Mouse (Mus musculus) CH12.LX (cell line): ENCODE measurements at regions not wholly inside any gene's neighbourhood (a gene's known extent, or its start where the extent isn't known, plus 50 kb on each side); places are given as distances from the start of the nearest gene placed in this dataset.

ENCODE experiments used
- DNase-seq: peaks from one replicate; pipeline ENCODE4 v3.0.0-alpha.2; 2013; ENCODE audit errors: extremely low read depth
- H3K27ac ChIP-seq: 2 replicates; pipeline ENCODE4 v1.5.1; 2012; ENCODE audit warnings: low read depth, mild to moderate bottlenecking, control low read depth, moderate library complexity; ENCODE audit not compliant: insufficient read depth
- H3K27me3 ChIP-seq: replicated peaks from 2 replicates; pipeline ENCODE3; 2012; ENCODE audit warnings: inconsistent platforms
- H3K36me3 ChIP-seq, 2 experiments: replicated peaks in 1 of 2; 2 replicates each; pipeline versions ENCODE3 to v1.6.1; 2012; ENCODE audit warnings: inconsistent platforms in 1 of 2, low read length in 1 of 2, mild to moderate bottlenecking in 1 of 2, mixed read lengths in 1 of 2, moderate library complexity in 1 of 2; ENCODE audit not compliant: control insufficient read depth in 1 of 2, insufficient read depth in 1 of 2
- H3K4me1 ChIP-seq, 2 experiments: 2 replicates each; pipeline ENCODE4 v1.6.1; 2012; ENCODE audit warnings: inconsistent platforms in 1 of 2, moderate library complexity in 1 of 2; ENCODE audit not compliant: insufficient read depth in 2 of 2, control insufficient read depth in 1 of 2
- H3K4me2 ChIP-seq: 2 replicates; pipeline ENCODE4 v1.6.1; 2012; ENCODE audit warnings: low read depth, mild to moderate bottlenecking, control low read depth; ENCODE audit not compliant: poor library complexity, insufficient read depth, severe bottlenecking
- H3K4me3 ChIP-seq, 3 experiments: fragments of 150-350 bp in 1 of 3; sonication (generic) in 1 of 3; replicated peaks in 1 of 3; 2 replicates each; pipeline versions ENCODE3 to v1.5.1; 2011 to 2012; ENCODE audit warnings: low read depth in 2 of 3, low read length in 2 of 3, mild to moderate bottlenecking in 2 of 3, moderate library complexity in 2 of 3, control low read depth in 1 of 3, improper control_type of control experiment in 1 of 3, inconsistent platforms in 1 of 3, mixed read lengths in 1 of 3; ENCODE audit not compliant: poor library complexity in 1 of 3
- H3K79me2 ChIP-seq: replicated peaks from 2 replicates; pipeline ENCODE4 v1.6.1; 2012; ENCODE audit warnings: mild to moderate bottlenecking, moderate library complexity; ENCODE audit not compliant: control insufficient read depth, poor library complexity, insufficient read depth, severe bottlenecking; ENCODE audit errors: extremely low read depth
- H3K9ac ChIP-seq: 2 replicates; pipeline ENCODE4 v1.6.1; 2012; ENCODE audit warnings: low read depth, mild to moderate bottlenecking, control low read depth, moderate library complexity; ENCODE audit not compliant: insufficient read depth
- H3K9me3 ChIP-seq: replicated peaks from 2 replicates; pipeline ENCODE3; 2012; ENCODE audit warnings: low read length, inconsistent platforms, mixed read lengths
- CHD1 ChIP-seq: IDR thresholded peaks from 2 replicates; pipeline ENCODE4 v1.6.1; 2012; ENCODE audit warnings: low read depth, low read length, improper control_type of control experiment, inconsistent platforms
- CTCF ChIP-seq, 2 experiments: IDR thresholded peaks in 1 of 2; conservative IDR thresholded peaks in 1 of 2; 2 replicates each; pipeline ENCODE4 v1.5.1; 2011 to 2012; ENCODE audit warnings: low read depth in 2 of 2, low read length in 2 of 2, improper control_type of control experiment in 1 of 2, inconsistent platforms in 1 of 2, mild to moderate bottlenecking in 1 of 2, moderate library complexity in 1 of 2
- E2F4 ChIP-seq: IDR thresholded peaks from 2 replicates; pipeline ENCODE4 v1.6.1; 2011; ENCODE audit warnings: low read depth, low read length, improper control_type of control experiment; ENCODE audit not compliant: insufficient replicate concordance
- ELF1 ChIP-seq: IDR thresholded peaks from 2 replicates; pipeline ENCODE4 v1.6.1; 2014; ENCODE audit warnings: low read depth, mild to moderate bottlenecking, inconsistent platforms, low read length, improper control_type of control experiment
- EP300 ChIP-seq: IDR thresholded peaks from 2 replicates; pipeline ENCODE4 v1.6.1; 2011; ENCODE audit warnings: low read length, improper control_type of control experiment
- GABPA ChIP-seq: IDR thresholded peaks from 2 replicates; pipeline ENCODE4 v1.6.1; 2012; ENCODE audit warnings: low read depth, low read length, improper control_type of control experiment, inconsistent platforms; ENCODE audit not compliant: insufficient replicate concordance
- HCFC1 ChIP-seq: IDR thresholded peaks from 2 replicates; pipeline ENCODE4 v1.6.1; 2012; ENCODE audit warnings: low read depth, mild to moderate bottlenecking, inconsistent platforms, low read length, improper control_type of control experiment
- IRF4 ChIP-seq: IDR thresholded peaks from 2 replicates; pipeline ENCODE4 v1.6.1; 2014; ENCODE audit warnings: low read depth, mild to moderate bottlenecking, inconsistent platforms, low read length, improper control_type of control experiment
- JUN ChIP-seq: IDR thresholded peaks from 2 replicates; pipeline ENCODE4 v1.6.1; 2011; ENCODE audit warnings: low read depth, mild to moderate bottlenecking, low read length, improper control_type of control experiment, moderate library complexity; ENCODE audit not compliant: insufficient read depth
- MAZ ChIP-seq: IDR thresholded peaks from 2 replicates; pipeline ENCODE4 v1.6.1; 2012; ENCODE audit warnings: low read depth, mild to moderate bottlenecking, inconsistent platforms, low read length, improper control_type of control experiment, moderate library complexity
- MXI1 ChIP-seq: IDR thresholded peaks from 2 replicates; pipeline ENCODE4 v1.6.1; 2011; ENCODE audit warnings: mild to moderate bottlenecking, low read depth, low read length, improper control_type of control experiment
- MYC ChIP-seq: IDR thresholded peaks from 2 replicates; pipeline ENCODE4 v1.6.1; 2011; ENCODE audit warnings: low read depth, mild to moderate bottlenecking, improper control_type of control experiment, low read length
- POLR2A ChIP-seq: IDR thresholded peaks from 2 replicates; pipeline ENCODE4 v1.6.1; 2011; ENCODE audit warnings: low read depth, mild to moderate bottlenecking, improper control_type of control experiment, low read length
- POLR2AphosphoS2 ChIP-seq: IDR thresholded peaks from 2 replicates; pipeline ENCODE4 v1.6.1; 2011; ENCODE audit warnings: low read depth, low read length, improper control_type of control experiment
- SMC3 ChIP-seq: IDR thresholded peaks from 2 replicates; pipeline ENCODE4 v1.6.1; 2011; ENCODE audit warnings: low read depth, low read length, improper control_type of control experiment
- TBP ChIP-seq: conservative IDR thresholded peaks from 2 replicates; pipeline ENCODE4 v1.6.1; 2011; ENCODE audit warnings: low read depth, low read length, improper control_type of control experiment
- TCF12 ChIP-seq: IDR thresholded peaks from 2 replicates; pipeline ENCODE4 v1.6.1; 2014; ENCODE audit warnings: low read depth, mild to moderate bottlenecking, inconsistent platforms, low read length, improper control_type of control experiment
- USF1 ChIP-seq: IDR thresholded peaks from 2 replicates; pipeline ENCODE4 v1.6.1; 2014; ENCODE audit warnings: low read depth, mild to moderate bottlenecking, inconsistent platforms, low read length, improper control_type of control experiment
- ZC3H11A ChIP-seq: IDR thresholded peaks from 2 replicates; pipeline ENCODE4 v1.6.1; 2012; ENCODE audit warnings: low read depth, mild to moderate bottlenecking, inconsistent platforms, low read length, improper control_type of control experiment
- ZMIZ1 ChIP-seq: IDR thresholded peaks from 2 replicates; pipeline ENCODE4 v1.6.1; 2012; ENCODE audit warnings: low read depth, mild to moderate bottlenecking, inconsistent platforms, low read length, improper control_type of control experiment
- dilution Hi-C: fragments of 300-500 bp; cut with MboI; formaldehyde crosslinking; loops from 2 replicates; pipeline ENCODE4 v1.14.3; 2020; ENCODE audit warnings: low sequenced_read_pairs; ENCODE audit not compliant: extremely low pct_unique_long_range_greater_than_20kb, extremely low pct_ligation_motif_present
- in situ Hi-C: fragments of 300-500 bp; cut with MboI; formaldehyde crosslinking; loops from 3 replicates; pipeline ENCODE4 v1.14.3; 2019; ENCODE audit warnings: low sequenced_read_pairs, low pct_ligation_motif_present, low pct_unique_long_range_greater_than_20kb, mixed read lengths

GRCm38 (mm10) chr14:25166217-25166616 is 292.8 kb upstream of the Zmiz1 start:
- no peak for DNase-seq
- Histone ChIP-seq H3K4me3 (no peak overlapping the region), H3K9ac (no peak overlapping the region), H3K4me1 (no peaks in the 10 kb centered on the region), H3K27ac (no peak overlapping the region), H3K27me3 (peaks cover 11% of the 10 kb centered on the region), H3K79me2 (no peaks in the 10 kb centered on the region), H3K4me2 (no peak overlapping the region), H3K9me3 (no peaks in the 10 kb centered on the region), H3K36me3 (no peaks in the 10 kb centered on the region)
- in situ Hi-C loops (loop anchor here (10.0 kb wide), 1 partner anchor 169 kb away; no protein-coding TSS in a partner anchor), dilution Hi-C loops (no loop called here)
- TF ChIP-seq USF1 (no peak), POLR2AphosphoS2 (no peak), MYC (no peak), TBP (no peak), HCFC1 (no peak), IRF4 (no peak), EP300 (no peak), E2F4 (no peak), TCF12 (no peak), ZC3H11A (no peak), GABPA (no peak), MXI1 (no peak), MAZ (no peak)

- no peak for DNase-seq
- TF ChIP-seq ZMIZ1, result no peak
- no peak for TF ChIP-seq USF1
- no peak for TF ChIP-seq MXI1
- TF ChIP-seq CHD1, result no peak
- no peak for TF ChIP-seq SMC3
- TF ChIP-seq POLR2AphosphoS2, result no peak
- no peak for TF ChIP-seq JUN
- TF ChIP-seq MYC, result no peak
- no peak for TF ChIP-seq ELF1
- no peak for TF ChIP-seq E2F4
- no peak for TF ChIP-seq POLR2A
- TF ChIP-seq GABPA, result no peak
- TF ChIP-seq CTCF (conservative IDR thresholded peaks at IDR 0.05 in 1 of 2, IDR thresholded peaks at IDR 0.05 in 1 of 2; ENCODE audit: low read depth in 2 of 2, low read length in 2 of 2), result no peak
- TF ChIP-seq, all 38 proteins: peak for 0
- in situ Hi-C loops, result loop anchor here (10.0 kb wide), 1 partner anchor 167 kb away; no protein-coding TSS in a partner anchor
- H3K27me3 ChIP-seq, result peaks cover 11% of the 10 kb centered on the region
- H3K4me2 ChIP-seq, result no peak overlapping the region
- H3K27ac ChIP-seq, result no peak overlapping the region
- H3K9ac ChIP-seq, result no peak overlapping the region
- H3K4me1 ChIP-seq, result no peaks in the 10 kb centered on the region
- dilution Hi-C loops, result no loop called here
- H3K4me3 ChIP-seq, result no peak overlapping the region
- no peaks in the 10 kb centered on the region for H3K9me3 ChIP-seq
- H3K36me3 ChIP-seq, result no peaks in the 10 kb centered on the region
- H3K79me2 ChIP-seq, result no peaks in the 10 kb centered on the region
These were observed 291.4 kb upstream of the Zmiz1 start for GRCm38 (mm10) chr14:25167604-25168003.
